Mouse (Mus musculus) layer of hippocampus, adult 11-12 months (tissue): ENCODE results near the gene Card19.

Experiments
- DNase-seq: peaks from one replicate; pipeline ENCODE4 v3.0.0; 2022; ENCODE audit warnings: low spot score

Gene Card19

GRCm38 (mm10) chr13:49193650-49194049 lies 22.2 kb downstream of the Card19 start:
- DNase-seq = no peak

- no peak for DNase-seq
Measured at GRCm38 (mm10) chr13:49192156-49192855, 23.5 kb downstream of the Card19 start.

GRCm38 (mm10) chr13:49191673-49192035 lies 24.2 kb downstream of the Card19 start:
- DNase-seq = no peak

GRCm38 (mm10) chr13:49190876-49191672 lies 24.8 kb downstream of the Card19 start:
- DNase-seq = no peak

- DNase-seq = no peak
Measured at GRCm38 (mm10) chr13:49189970-49190870, 25.6 kb downstream of the Card19 start.

GRCm38 (mm10) chr13:49188966-49189360 lies 26.9 kb downstream of the Card19 start:
- DNase-seq = no peak

- no peak for DNase-seq
Measured at GRCm38 (mm10) chr13:49188219-49188965, 27.4 kb downstream of the Card19 start.

- DNase-seq = peak; percentile 76
Measured at GRCm38 (mm10) chr13:49187288-49188218, 28.3 kb downstream of the Card19 start, which contains the start of gene Ninj1. Gene Ninj1 (plus strand): TSS chr13:49187485.

GRCm38 (mm10) chr13:49186798-49187287 lies 29.0 kb downstream of the Card19 start:
- no peak for DNase-seq

GRCm38 (mm10) chr13:49183646-49184045 lies 32.2 kb downstream of the Card19 start:
- DNase-seq = no peak

GRCm38 (mm10) chr13:49183161-49183560 lies 32.7 kb downstream of the Card19 start:
- DNase-seq = no peak

- no peak for DNase-seq
Measured at GRCm38 (mm10) chr13:49181411-49181984, 34.3 kb downstream of the Card19 start.

- no peak for DNase-seq
Measured at GRCm38 (mm10) chr13:49180691-49181090, 35.1 kb downstream of the Card19 start.

- no peak for DNase-seq
Measured at GRCm38 (mm10) chr13:49180274-49180673, 35.6 kb downstream of the Card19 start.

- DNase-seq = peak; percentile 84
Measured at GRCm38 (mm10) chr13:49178839-49179585, 36.8 kb downstream of the Card19 start.

GRCm38 (mm10) chr13:49175509-49175908 lies 40.3 kb downstream of the Card19 start:
- no peak for DNase-seq

GRCm38 (mm10) chr13:49172971-49173596 lies 42.8 kb downstream of the Card19 start:
- peak; percentile 89 for DNase-seq

- DNase-seq = peak; percentile 59
Measured at GRCm38 (mm10) chr13:49172335-49172734, 43.5 kb downstream of the Card19 start.

GRCm38 (mm10) chr13:49171729-49172128 lies 44.1 kb downstream of the Card19 start:
- no peak for DNase-seq
